Mouse (Mus musculus) heart, postnatal 0 days (tissue): ENCODE measurements around the gene Atg4a.

Experiments
- CTCF ChIP-seq: IDR thresholded peaks from 2 replicates; pipeline ENCODE4 v1.5.1; 2016; ENCODE audit warnings: antibody characterized with exemption, control low read depth, low read depth
- EP300 ChIP-seq: IDR thresholded peaks from 2 replicates; pipeline ENCODE4 v1.6.1; 2016; ENCODE audit warnings: antibody characterized with exemption, low read depth

GRCm38 (mm10) chrX:140998885-140999284 is 42.2 kb downstream of the Atg4a start:
- TF ChIP-seq CTCF = no peak
- no peak for TF ChIP-seq EP300
